Mouse (Mus musculus) heart, postnatal 0 days (tissue): ENCODE measurements around the gene Dnajc13. TPM values are rescaled to one million over a fixed set of nuclear protein-coding genes. Genes with fewer than 3 reads are reported as not detected.

Experiments used
- ATAC-seq: fragments of 200-750 bp; cut with Nextera tagmentation; 2 replicates; pipeline ENCODE4 v1.8.0; 2017; ENCODE audit warnings: low read depth, moderate number of reproducible peaks, moderate library complexity; ENCODE audit not compliant: insufficient read depth
- DNase-seq: peaks from one replicate; pipeline ENCODE4 v3.0.0-alpha.2; 2016; ENCODE audit warnings: low spot score
- H3K27ac ChIP-seq: fragments of 300-500 bp; sonication (generic); 2 replicates; pipeline ENCODE4 v1.5.1; 2014; ENCODE audit warnings: low read depth, mild to moderate bottlenecking
- H3K27me3 ChIP-seq: fragments of 300-500 bp; sonication (generic); 2 replicates; pipeline ENCODE4 v1.6.1; 2014; ENCODE audit warnings: low read length, mixed read lengths; ENCODE audit not compliant: control insufficient read depth, insufficient read depth
- H3K36me3 ChIP-seq: fragments of 300-500 bp; sonication (generic); replicated peaks from 2 replicates; pipeline ENCODE4 v1.6.1; 2014; ENCODE audit warnings: low read length, mixed read lengths; ENCODE audit not compliant: control insufficient read depth, insufficient read depth
- H3K4me1 ChIP-seq: fragments of 300-500 bp; sonication (generic); 2 replicates; pipeline ENCODE4 v1.6.1; 2014; ENCODE audit warnings: antibody characterized with exemption; ENCODE audit not compliant: control insufficient read depth, insufficient read depth
- H3K4me2 ChIP-seq: fragments of 300-500 bp; sonication (generic); 2 replicates; pipeline ENCODE4 v1.6.1; 2014; ENCODE audit warnings: low read depth, mild to moderate bottlenecking, low read length, moderate library complexity
- H3K4me3 ChIP-seq: fragments of 300-500 bp; sonication (generic); 2 replicates; pipeline ENCODE4 v1.5.1; 2014; ENCODE audit warnings: low read depth, low read length
- H3K9ac ChIP-seq: fragments of 300-500 bp; sonication (generic); replicated peaks from 2 replicates; pipeline ENCODE4 v1.6.1; 2014; ENCODE audit warnings: low read depth, low read length, mixed read lengths
- H3K9me3 ChIP-seq: fragments of 300-500 bp; sonication (generic); replicated peaks from 2 replicates; pipeline ENCODE4 v1.6.1; 2016; ENCODE audit warnings: low read length; ENCODE audit not compliant: control insufficient read depth
- CTCF ChIP-seq: IDR thresholded peaks from 2 replicates; pipeline ENCODE4 v1.5.1; 2016; ENCODE audit warnings: antibody characterized with exemption, control low read depth, low read depth
- EP300 ChIP-seq: IDR thresholded peaks from 2 replicates; pipeline ENCODE4 v1.6.1; 2016; ENCODE audit warnings: antibody characterized with exemption, low read depth
- WGBS: fragments of 180-500 bp; shearing (Covaris S2); extraction: QIAGEN DNeasy Blood & Tissue Kit; methylation state at CpG from one replicate; pipeline ENCODE4 v1.1.7; 2014; 5-methylcytosine and 5-hydroxymethylcytosine counted together
- polyA plus RNA-seq: library from polyadenylated mRNA; unstranded; fragments of >200 nt; fragmentation: Nextera tagmentation; extraction: Ambion mirVana; gene quantifications from 2 replicates; pipeline ENCODE4 v1.2.1, GENCODE M21; 2015
- total RNA-seq: library from RNA; depleted of rRNA; stranded (reverse); fragments of >200 nt; gene quantifications from 2 replicates; pipeline ENCODE4 v1.2.3, GENCODE M21; 2014; ENCODE audit warnings: low replicate concordance

Dnajc13 gene
- total and polyA plus RNA-seq, 2 experiments from 2014 or later, result 7.5 to 40.2 TPM

DNA sequence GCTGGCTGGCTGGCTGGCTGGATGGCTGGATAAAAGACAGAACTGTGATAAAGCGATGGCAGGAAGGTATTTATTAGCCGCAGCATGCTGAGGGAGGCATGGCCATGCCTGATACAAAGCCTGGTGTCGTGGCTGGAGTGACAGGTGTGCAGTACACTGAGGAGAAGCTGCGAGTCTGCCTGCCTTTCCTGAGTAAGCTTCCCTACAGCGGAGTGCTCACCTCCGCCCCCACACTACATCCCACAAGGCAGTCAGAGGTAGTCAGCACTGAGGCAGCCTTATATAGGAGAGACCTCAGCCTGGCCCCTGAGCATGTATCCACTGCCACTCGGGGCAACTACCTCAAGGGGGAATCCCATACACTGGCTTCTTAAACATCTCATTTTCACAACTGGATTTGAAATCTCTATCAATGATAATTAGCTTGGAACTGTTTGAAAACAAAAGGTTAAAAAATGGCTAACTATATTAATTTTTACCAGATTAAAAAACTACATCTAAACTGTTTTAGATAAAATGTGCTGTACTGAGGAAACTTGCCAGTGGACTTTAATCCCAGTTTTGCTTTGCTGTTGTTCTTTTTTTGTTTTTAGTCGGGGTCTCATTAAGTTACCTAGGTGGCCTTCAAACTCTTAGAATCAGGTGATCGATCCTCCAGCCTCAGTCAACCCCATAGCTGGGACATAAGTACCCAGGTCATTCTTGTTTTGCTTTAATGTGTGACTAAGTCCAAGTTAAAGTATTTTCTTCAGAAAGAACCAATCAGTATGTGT is 8.1 kb downstream of the Dnajc13 start:
- H3K9ac ChIP-seq, result no peak overlapping the region
- no peak for ATAC-seq

DNA sequence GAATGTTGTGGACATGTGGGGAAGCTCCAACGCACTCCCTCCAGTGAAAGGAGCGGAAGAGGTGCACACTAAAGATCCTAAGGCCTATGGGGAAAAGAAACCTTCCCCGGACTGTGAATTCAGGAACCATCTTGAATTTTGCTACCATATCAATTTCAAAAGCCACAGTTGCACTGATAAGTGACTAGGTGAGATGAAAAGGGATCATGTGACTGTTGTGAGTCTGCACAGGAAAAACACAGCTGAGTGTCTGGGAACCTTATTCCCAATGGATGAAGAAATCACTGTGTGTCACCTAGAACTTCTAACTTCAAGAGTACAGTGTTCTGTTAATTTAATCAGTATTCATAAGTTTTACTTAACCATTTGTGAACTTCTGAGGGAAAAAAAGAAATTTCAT is 10.1 kb downstream of the Dnajc13 start:
- 80% methylated on average over 3 of the region's 3 CpGs for WGBS

More for the DNA sequence above, 8.1 kb downstream of the Dnajc13 start:
- H3K27ac ChIP-seq, result no peak overlapping the region
- no peak overlapping the region for H3K4me2 ChIP-seq
- H3K4me1 ChIP-seq, result peaks cover 11% of the 10 kb centered on the region; the same call in 1 of the 2 replicates
- DNase-seq, result no peak
- no peaks in the 10 kb centered on the region for H3K36me3 ChIP-seq
- WGBS, result 38% methylated on average over 9 of the region's 9 CpGs
- TF ChIP-seq CTCF (no peak), EP300 (no peak)
- H3K4me3 ChIP-seq, result no peak overlapping the region
- no peaks in the 10 kb centered on the region for H3K9me3 ChIP-seq
- no peaks in the 10 kb centered on the region for H3K27me3 ChIP-seq

DNA sequence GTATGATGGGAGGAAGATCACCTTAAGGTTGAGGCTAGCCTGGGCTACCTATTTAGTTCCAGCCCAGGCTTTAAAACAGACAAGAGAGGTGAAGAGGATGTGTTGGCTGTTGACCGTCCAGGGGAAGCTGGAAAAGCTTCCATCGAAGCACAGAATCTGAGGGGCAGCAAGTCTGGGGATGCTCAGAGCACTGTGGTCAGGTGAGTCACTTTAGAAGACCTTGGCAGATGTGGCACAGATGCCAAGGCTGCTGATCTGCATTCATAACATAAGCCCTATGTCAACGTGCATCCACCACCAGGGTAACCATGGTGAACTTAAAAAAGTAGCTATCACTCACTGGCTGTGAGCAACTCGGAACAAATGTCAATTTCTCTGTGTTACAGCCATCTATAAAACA is 11.0 kb downstream of the Dnajc13 start:
- Histone ChIP-seq H3K27me3 (no peaks in the 10 kb centered on the region), H3K4me1 (peaks cover 11% of the 10 kb centered on the region; the same call in 1 of the 2 replicates), H3K36me3 (no peaks in the 10 kb centered on the region), H3K9ac (no peak overlapping the region), H3K9me3 (no peaks in the 10 kb centered on the region), H3K4me3 (no peak overlapping the region), H3K27ac (no peak overlapping the region), H3K4me2 (no peak overlapping the region)
- no peak for ATAC-seq
- 83% methylated on average over 4 of the region's 4 CpGs for WGBS
- DNase-seq, result no peak
- no peak for TF ChIP-seq EP300
- no peak for TF ChIP-seq CTCF

More for the DNA sequence above, 10.1 kb downstream of the Dnajc13 start:
- no peak overlapping the region for H3K27ac ChIP-seq
- TF ChIP-seq EP300 (no peak), CTCF (no peak)
- no peak for DNase-seq
- H3K4me1 ChIP-seq, result peaks cover 11% of the 10 kb centered on the region; the same call in 1 of the 2 replicates
- H3K4me3 ChIP-seq, result no peak overlapping the region
- no peaks in the 10 kb centered on the region for H3K9me3 ChIP-seq
- H3K9ac ChIP-seq, result no peak overlapping the region
- H3K27me3 ChIP-seq, result no peaks in the 10 kb centered on the region
- no peak overlapping the region for H3K4me2 ChIP-seq
- H3K36me3 ChIP-seq, result no peaks in the 10 kb centered on the region
- no peak for ATAC-seq

DNA sequence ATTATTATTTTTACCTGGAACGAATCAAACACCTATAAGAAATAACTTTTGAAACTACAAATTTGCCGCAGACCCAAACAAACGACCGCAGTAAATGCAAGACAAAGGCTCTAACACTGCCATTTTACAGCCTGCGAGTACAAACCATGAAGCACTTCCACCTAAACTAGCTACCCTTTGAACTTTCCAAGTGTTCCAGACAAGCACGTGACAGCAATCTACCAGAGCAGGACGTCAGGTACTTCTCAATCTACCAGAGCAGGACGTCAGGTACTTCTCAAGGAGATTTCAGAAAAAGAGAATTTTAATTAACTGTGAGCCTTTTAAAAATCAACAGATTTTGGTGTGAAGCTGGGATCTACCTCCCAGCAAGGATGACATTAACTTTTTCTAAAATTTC is 11.6 kb downstream of the Dnajc13 start:
- no peak overlapping the region for H3K9ac ChIP-seq
- no peak overlapping the region for H3K27ac ChIP-seq
- TF ChIP-seq CTCF, result no peak
- no peak for TF ChIP-seq EP300
- H3K4me1 ChIP-seq, result peaks cover 11% of the 10 kb centered on the region; the same call in 1 of the 2 replicates
- 0 out of 2 replicates have a peak, but pooled peaks cover under 1% of the 10 kb centered on the region for H3K36me3 ChIP-seq
- H3K4me3 ChIP-seq, result no peak overlapping the region
- ATAC-seq, result no peak
- no peaks in the 10 kb centered on the region for H3K27me3 ChIP-seq
- H3K9me3 ChIP-seq, result no peaks in the 10 kb centered on the region
- H3K4me2 ChIP-seq, result no peak overlapping the region
- DNase-seq, result no peak
- WGBS, result 78% methylated on average over 8 of the region's 8 CpGs

DNA sequence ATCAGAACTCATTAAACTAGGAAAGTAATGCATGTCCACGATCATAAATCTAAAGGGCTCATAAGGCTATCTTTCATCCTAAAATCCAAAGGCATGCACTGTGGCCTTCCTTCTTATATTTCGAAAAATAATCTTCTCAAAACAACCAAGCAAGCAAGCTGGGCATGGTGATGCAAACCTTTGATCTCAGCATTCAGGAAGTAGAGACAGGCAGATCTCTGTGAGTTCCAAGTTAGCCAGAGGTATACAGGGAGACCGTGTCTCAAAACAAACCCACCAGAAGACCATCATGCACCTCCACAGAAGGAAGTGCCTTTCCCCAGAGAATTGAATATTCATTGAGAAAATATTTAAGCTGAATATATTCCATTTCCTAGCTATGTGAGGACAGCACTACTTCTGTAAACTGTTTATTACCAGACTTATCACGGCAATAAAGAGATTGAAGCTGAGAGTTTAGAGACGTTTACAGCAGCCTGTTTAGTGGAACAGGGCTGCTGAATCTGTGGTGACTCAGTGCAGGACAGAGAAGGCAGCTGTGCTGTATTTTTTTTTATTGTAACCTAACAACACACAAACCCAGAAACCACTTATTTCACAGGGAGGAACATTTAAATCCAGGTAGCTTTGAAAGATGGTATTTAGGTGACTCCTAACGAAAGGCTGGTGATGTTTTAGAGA is 15.3 kb downstream of the Dnajc13 start:
- Histone ChIP-seq H3K9me3 (no peaks in the 10 kb centered on the region), H3K9ac (no peak overlapping the region), H3K27me3 (no peaks in the 10 kb centered on the region), H3K4me3 (no peak overlapping the region), H3K36me3 (peaks cover 9% of the 10 kb centered on the region; the same call in 1 of the 2 replicates), H3K4me2 (no peak overlapping the region), H3K4me1 (0 out of 2 replicates have a peak, but pooled peaks cover 2% of the 10 kb centered on the region), H3K27ac (no peak overlapping the region)
- TF ChIP-seq EP300, result no peak
- no peak for TF ChIP-seq CTCF
- ATAC-seq, result no peak
- 66% methylated on average over 6 of the region's 6 CpGs for WGBS
- DNase-seq, result no peak
